Mouse (Mus musculus) C2C12 (cell line): ENCODE results near the gene Sorbs1.

ENCODE experiments used
- CEBPB ChIP-seq: IDR thresholded peaks from one replicate; pipeline ENCODE4 v1.6.1; 2011; ENCODE audit warnings: low read depth, mild to moderate bottlenecking, control low read depth, moderate library complexity
- CTCF ChIP-seq: IDR thresholded peaks from one replicate; pipeline ENCODE4 v1.5.1; 2011; ENCODE audit not compliant: control insufficient read depth, insufficient read depth, insufficient read length
- MAX ChIP-seq: IDR thresholded peaks from one replicate; pipeline ENCODE4 v1.6.1; 2011; ENCODE audit warnings: mild to moderate bottlenecking, control low read depth
- USF1 ChIP-seq: IDR thresholded peaks from one replicate; pipeline ENCODE4 v1.6.1; 2011; ENCODE audit warnings: low read depth, mild to moderate bottlenecking, control low read depth, moderate library complexity

DNA sequence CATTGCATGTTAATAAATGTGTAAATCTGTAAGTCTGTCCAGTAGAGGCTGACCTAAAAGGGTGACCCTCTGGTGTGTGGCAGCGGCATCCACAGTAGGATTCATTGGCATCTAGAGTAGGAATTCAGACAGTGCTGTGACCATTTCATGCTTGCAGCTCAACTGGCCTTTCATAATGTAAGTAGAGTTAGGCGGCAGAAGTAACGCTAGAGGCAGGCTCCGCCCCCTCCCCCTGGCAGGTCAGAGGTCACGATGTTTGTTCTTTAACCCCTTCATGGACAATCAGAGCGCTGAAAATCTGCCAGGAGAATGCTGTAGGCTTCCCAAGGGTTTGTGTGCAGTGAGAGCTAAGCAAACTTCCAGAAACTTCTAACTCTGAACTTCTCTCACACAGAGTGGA lies 172.4 kb downstream of the Sorbs1 start:
- TF ChIP-seq CTCF (no peak), USF1 (no peak), MAX (no peak), CEBPB (no peak)
